Mouse (Mus musculus): ENCODE results near the gene Slc44a3. TPM values are rescaled to one million over a fixed set of nuclear protein-coding genes. Genes with fewer than 3 reads are reported as not detected.

Gene Slc44a3
- total RNA-seq (2015): 0.30 TPM in 1 of 2 replicates, not detected in the other
- 0.03 TPM in 1 of 2 replicates, not detected in the other for total RNA-seq (2017)

- ATAC-seq (replicated peaks; ENCODE audit: poor library complexity): peak; percentile 73
Measured at GRCm38 (mm10) chr3:121532176-121532575, at the start of gene Slc44a3. TSS of gene Slc44a3 (minus strand) at chr3:121532404.

- ATAC-seq (replicated peaks; ENCODE audit: poor library complexity): peak; percentile 66
Measured at GRCm38 (mm10) chr3:121579880-121580549, 47.8 kb upstream of the Slc44a3 start.

GRCm38 (mm10) chr3:121579402-121579801 is 47.2 kb upstream of the Slc44a3 start:
- ATAC-seq (replicated peaks; ENCODE audit: poor library complexity): peak; percentile 50

GRCm38 (mm10) chr3:121578706-121579105 is 46.5 kb upstream of the Slc44a3 start:
- ATAC-seq (replicated peaks; ENCODE audit: poor library complexity): no peak

GRCm38 (mm10) chr3:121577641-121578040 is 45.4 kb upstream of the Slc44a3 start:
- ATAC-seq (replicated peaks; ENCODE audit: poor library complexity): no peak

- ATAC-seq (replicated peaks; ENCODE audit: poor library complexity): peak; percentile 50
Measured at GRCm38 (mm10) chr3:121577032-121577591, 44.9 kb upstream of the Slc44a3 start.

- ATAC-seq (replicated peaks; ENCODE audit: poor library complexity): no peak
Measured at GRCm38 (mm10) chr3:121576367-121576766, 44.2 kb upstream of the Slc44a3 start.

GRCm38 (mm10) chr3:121574386-121574785 is 42.2 kb upstream of the Slc44a3 start:
- ATAC-seq (replicated peaks; ENCODE audit: poor library complexity): no peak

GRCm38 (mm10) chr3:121573858-121574257 is 41.7 kb upstream of the Slc44a3 start:
- ATAC-seq (replicated peaks; ENCODE audit: poor library complexity): no peak

- ATAC-seq (replicated peaks; ENCODE audit: poor library complexity): peak; percentile 79
Measured at GRCm38 (mm10) chr3:121571491-121571890, 39.3 kb upstream of the Slc44a3 start.

GRCm38 (mm10) chr3:121570623-121571022 is 38.4 kb upstream of the Slc44a3 start:
- ATAC-seq (replicated peaks; ENCODE audit: poor library complexity): peak; percentile 88

- no peak for ATAC-seq (replicated peaks; ENCODE audit: poor library complexity)
Measured at GRCm38 (mm10) chr3:121569767-121570166, 37.6 kb upstream of the Slc44a3 start.

- ATAC-seq (replicated peaks; ENCODE audit: poor library complexity): no peak
Measured at GRCm38 (mm10) chr3:121569004-121569403, 36.8 kb upstream of the Slc44a3 start.

GRCm38 (mm10) chr3:121567904-121568303 is 35.7 kb upstream of the Slc44a3 start:
- ATAC-seq (replicated peaks; ENCODE audit: poor library complexity): no peak

GRCm38 (mm10) chr3:121567337-121567900 is 35.2 kb upstream of the Slc44a3 start:
- ATAC-seq (replicated peaks; ENCODE audit: poor library complexity): no peak

GRCm38 (mm10) chr3:121566901-121567300 is 34.7 kb upstream of the Slc44a3 start:
- no peak for ATAC-seq (replicated peaks; ENCODE audit: poor library complexity)

GRCm38 (mm10) chr3:121561803-121562202 is 29.6 kb upstream of the Slc44a3 start:
- no peak for ATAC-seq (replicated peaks; ENCODE audit: poor library complexity)

GRCm38 (mm10) chr3:121560115-121560865 is 28.1 kb upstream of the Slc44a3 start:
- no peak for ATAC-seq (replicated peaks; ENCODE audit: poor library complexity)

GRCm38 (mm10) chr3:121559406-121560114 is 27.4 kb upstream of the Slc44a3 start:
- no peak for ATAC-seq (replicated peaks; ENCODE audit: poor library complexity)

- ATAC-seq (replicated peaks; ENCODE audit: poor library complexity): no peak
Measured at GRCm38 (mm10) chr3:121558861-121559260, 26.7 kb upstream of the Slc44a3 start.

GRCm38 (mm10) chr3:121556304-121556703 is 24.1 kb upstream of the Slc44a3 start:
- ATAC-seq (replicated peaks; ENCODE audit: poor library complexity): peak; percentile 81

Data from megakaryocyte progenitor cell, adult 5-6 weeks (primary cell).